Mouse (Mus musculus) small intestine, adult 2 months (tissue): Measurements from ENCODE around the gene Fcgr3.

ENCODE experiments used
- CTCF ChIP-seq: fragments of 200-500 bp; IDR thresholded peaks from 2 replicates; pipeline ENCODE4 v1.5.1; 2012; ENCODE audit warnings: low read depth, mild to moderate bottlenecking, control low read depth, inconsistent platforms, low read length, moderate library complexity, mixed read lengths; ENCODE audit not compliant: insufficient replicate concordance, insufficient read length; ENCODE audit errors: extremely low read depth
- POLR2A ChIP-seq: fragments of 200-500 bp; IDR thresholded peaks from 2 replicates; pipeline ENCODE4 v1.6.1; 2012; ENCODE audit warnings: low read depth, mild to moderate bottlenecking, control low read depth, inconsistent platforms, low read length, moderate library complexity

GRCm38 (mm10) chr1:171097136-171097535, 32.4 kb upstream of the Fcgr3 start:
- TF ChIP-seq POLR2A = no peak
- no peak for TF ChIP-seq CTCF
